Mouse (Mus musculus) neural tube, embryonic 12.5 days (tissue): ENCODE results near the gene Tmem33. TPM values are rescaled to one million over a fixed set of nuclear protein-coding genes. Genes with fewer than 3 reads are reported as not detected.

Experiments
- ATAC-seq: fragments of 200-750 bp; cut with Nextera tagmentation; 2 replicates; pipeline ENCODE4 v1.8.0; 2017; ENCODE audit warnings: low read depth, mild to moderate bottlenecking, moderate TSS enrichment, moderate library complexity; ENCODE audit not compliant: low FRiP score
- H3K27ac ChIP-seq: fragments of 300-500 bp; sonication (generic); 2 replicates; pipeline ENCODE4 v1.5.1; 2016
- H3K27me3 ChIP-seq: fragments of 300-500 bp; sonication (generic); replicated peaks from 2 replicates; pipeline ENCODE4 v1.6.1; 2016; ENCODE audit warnings: mild to moderate bottlenecking
- H3K36me3 ChIP-seq: fragments of 300-500 bp; sonication (generic); 2 replicates; pipeline ENCODE4 v1.6.1; 2016; ENCODE audit warnings: mild to moderate bottlenecking
- H3K4me1 ChIP-seq: fragments of 300-500 bp; sonication (generic); 2 replicates; pipeline ENCODE4 v1.6.1; 2016
- H3K4me2 ChIP-seq: fragments of 300-500 bp; sonication (generic); replicated peaks from 2 replicates; pipeline ENCODE4 v1.6.1; 2016; ENCODE audit warnings: mild to moderate bottlenecking
- H3K4me3 ChIP-seq: fragments of 300-500 bp; sonication (generic); 2 replicates; pipeline ENCODE4 v1.5.1; 2016
- H3K9ac ChIP-seq: fragments of 300-500 bp; sonication (generic); 2 replicates; pipeline ENCODE4 v1.6.1; 2016; ENCODE audit warnings: mild to moderate bottlenecking
- H3K9me3 ChIP-seq: fragments of 300-500 bp; sonication (generic); 2 replicates; pipeline ENCODE4 v1.6.1; 2016; ENCODE audit warnings: mild to moderate bottlenecking
- WGBS: fragments of 180-500 bp; shearing (Covaris S2); methylation state at CpG from one replicate; pipeline ENCODE4 v1.1.7; 2016; 5-methylcytosine and 5-hydroxymethylcytosine counted together
- polyA plus RNA-seq: library from polyadenylated mRNA; unstranded; fragments of >200 nt; fragmentation: Nextera tagmentation; extraction: Ambion mirVana; gene quantifications from 2 replicates; pipeline ENCODE4 v1.2.1, GENCODE M21; 2016

The Tmem33 gene
- polyA plus RNA-seq, 1 experiment from 2014 or later: 94.6 TPM

- H3K27me3 ChIP-seq: no peaks in the 10 kb centered on the region
- H3K36me3 ChIP-seq: no peaks in the 10 kb centered on the region
- H3K4me2 ChIP-seq: no peak overlapping the region
- no peak overlapping the region for H3K4me3 ChIP-seq
- peaks cover 9% of the 10 kb centered on the region for H3K4me1 ChIP-seq
- H3K27ac ChIP-seq: no peak overlapping the region
- H3K9ac ChIP-seq: no peak overlapping the region
- no peak for ATAC-seq
- no peaks in the 10 kb centered on the region for H3K9me3 ChIP-seq
- WGBS: 89% methylated on average over 1 of the region's 1 CpGs
Measured at GRCm38 (mm10) chr5:67303816-67304215, 43.5 kb downstream of the Tmem33 start.

GRCm38 (mm10) chr5:67306698-67307521 lies 46.5 kb downstream of the Tmem33 start, which contains the start of gene Slc30a9:
TSS of gene Slc30a9 (plus strand) at chr5:67306955.
- peaks cover 11% of the 10 kb centered on the region for H3K4me1 ChIP-seq
- H3K36me3 ChIP-seq: no peaks in the 10 kb centered on the region
- peak within 1 kb of the TSS; percentile 97 for H3K4me3 ChIP-seq
- WGBS: under 1% methylated on average over 83 of the region's 83 CpGs
- H3K27ac ChIP-seq: peak within 1 kb of the TSS; percentile 59; the same call in 1 of the 2 replicates
- no peaks in the 10 kb centered on the region for H3K9me3 ChIP-seq
- no peaks in the 10 kb centered on the region for H3K27me3 ChIP-seq
- H3K4me2 ChIP-seq: peak within 1 kb of the TSS; percentile 89
- H3K9ac ChIP-seq: peak within 1 kb of the TSS; percentile 90
- ATAC-seq: peak; percentile 98

GRCm38 (mm10) chr5:67307659-67308222 lies 47.4 kb downstream of the Tmem33 start:
- H3K4me1 ChIP-seq: peaks cover 13% of the 10 kb centered on the region
- H3K9me3 ChIP-seq: no peaks in the 10 kb centered on the region
- H3K4me3 ChIP-seq: peak overlapping the region; percentile 97
- ATAC-seq: no peak
- peak overlapping the region; percentile 89 for H3K4me2 ChIP-seq
- 37% methylated on average over 13 of the region's 13 CpGs for WGBS
- no peaks in the 10 kb centered on the region for H3K27me3 ChIP-seq
- H3K27ac ChIP-seq: no peak overlapping the region
- H3K36me3 ChIP-seq: no peaks in the 10 kb centered on the region
- peak overlapping the region; percentile 90 for H3K9ac ChIP-seq

DNA sequence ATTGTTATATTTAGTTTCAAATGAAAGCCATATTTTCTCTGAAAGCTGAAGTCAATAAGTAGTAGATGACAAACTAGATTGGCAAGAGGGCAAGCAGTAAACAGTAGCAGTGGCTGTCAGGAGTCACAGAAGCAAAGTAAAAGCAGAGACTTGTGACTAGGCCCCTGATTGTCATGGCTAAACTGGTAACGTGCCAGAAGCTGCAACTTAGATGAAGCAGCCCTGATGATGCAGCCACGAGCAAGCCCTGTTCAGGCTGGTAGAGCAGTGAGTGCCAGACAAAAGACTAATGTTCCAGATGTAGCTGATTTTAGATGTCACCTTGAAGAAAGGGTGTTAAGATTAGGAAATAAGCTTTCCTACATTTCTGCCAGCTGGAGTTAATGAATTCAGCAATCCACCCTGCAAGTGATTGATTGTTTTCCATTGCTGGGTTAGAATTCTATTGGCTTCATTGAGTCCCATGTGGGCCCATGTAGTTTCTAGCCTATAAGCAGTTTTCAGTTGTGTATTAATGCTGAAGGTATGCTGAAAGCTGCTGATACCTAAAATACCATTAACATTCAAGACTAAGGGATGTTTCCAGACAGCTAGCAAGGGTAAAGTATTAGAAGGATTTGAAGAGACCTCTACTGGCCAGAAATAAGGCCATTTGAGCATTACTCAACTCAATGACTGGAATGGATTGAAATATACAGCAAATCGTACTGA lies 51.6 kb downstream of the Tmem33 start:
- Histone ChIP-seq H3K4me1 (peaks cover 13% of the 10 kb centered on the region), H3K9ac (no peak overlapping the region), H3K36me3 (no peaks in the 10 kb centered on the region), H3K27me3 (no peaks in the 10 kb centered on the region), H3K27ac (no peak overlapping the region), H3K4me2 (no peak overlapping the region), H3K9me3 (no peaks in the 10 kb centered on the region), H3K4me3 (no peak overlapping the region)
- no peak for ATAC-seq
- 83% methylated on average over 3 of the region's 3 CpGs for WGBS

- no peak overlapping the region for H3K4me3 ChIP-seq
- peaks cover 1% of the 10 kb centered on the region; the same call in 1 of the 2 replicates for H3K36me3 ChIP-seq
- no peak overlapping the region for H3K27ac ChIP-seq
- 97% methylated on average over 3 of the region's 3 CpGs for WGBS
- H3K9ac ChIP-seq: no peak overlapping the region
- no peaks in the 10 kb centered on the region for H3K9me3 ChIP-seq
- no peak overlapping the region for H3K4me2 ChIP-seq
- no peak for ATAC-seq
- no peaks in the 10 kb centered on the region for H3K27me3 ChIP-seq
- H3K4me1 ChIP-seq: peaks cover 12% of the 10 kb centered on the region
Measured at GRCm38 (mm10) chr5:67312522-67312851, 52.1 kb downstream of the Tmem33 start.

- no peak overlapping the region for H3K4me2 ChIP-seq
- no peaks in the 10 kb centered on the region for H3K4me1 ChIP-seq
- H3K27ac ChIP-seq: no peak overlapping the region
- ATAC-seq: no peak
- no peak overlapping the region for H3K4me3 ChIP-seq
- peaks cover 15% of the 10 kb centered on the region for H3K36me3 ChIP-seq
- no peak overlapping the region for H3K9ac ChIP-seq
- no peaks in the 10 kb centered on the region for H3K9me3 ChIP-seq
- H3K27me3 ChIP-seq: no peaks in the 10 kb centered on the region
- 90% methylated on average over 17 of the region's 17 CpGs for WGBS
Measured at GRCm38 (mm10) chr5:67321656-67322268, 61.4 kb downstream of the Tmem33 start.

GRCm38 (mm10) chr5:67324032-67324431 lies 63.7 kb downstream of the Tmem33 start:
- H3K27me3 ChIP-seq: no peaks in the 10 kb centered on the region
- H3K4me2 ChIP-seq: no peak overlapping the region
- no peak overlapping the region for H3K4me3 ChIP-seq
- no peaks in the 10 kb centered on the region for H3K4me1 ChIP-seq
- H3K9ac ChIP-seq: no peak overlapping the region
- H3K9me3 ChIP-seq: no peaks in the 10 kb centered on the region
- H3K36me3 ChIP-seq: 0 out of 2 replicates have a peak, but pooled peaks cover under 1% of the 10 kb centered on the region
- WGBS: 66% methylated on average over 1 of the region's 1 CpGs
- ATAC-seq: no peak
- no peak overlapping the region for H3K27ac ChIP-seq

DNA sequence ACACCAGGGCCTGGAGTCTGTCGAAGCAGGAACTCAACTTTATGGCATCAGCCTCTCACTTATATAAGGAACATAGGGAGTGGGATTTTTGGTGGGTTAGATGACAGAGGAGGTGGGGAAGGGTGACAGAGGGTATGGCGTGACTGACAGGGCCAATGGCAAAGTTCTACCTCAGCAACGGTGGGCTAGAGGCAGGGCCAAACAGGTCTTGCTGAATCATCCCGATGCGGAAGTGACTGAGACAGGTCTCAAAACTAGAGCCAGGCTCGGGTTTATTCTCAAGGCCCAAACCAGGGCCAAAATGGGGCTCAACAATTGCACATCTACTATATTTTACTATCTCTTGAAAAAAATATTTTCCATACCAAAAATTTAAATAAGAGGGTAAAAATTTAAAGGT lies 80.4 kb downstream of the Tmem33 start:
- H3K36me3 ChIP-seq: peaks cover 49% of the 10 kb centered on the region
- 97% methylated on average over 6 of the region's 6 CpGs for WGBS

More for the DNA sequence above, 80.4 kb downstream of the Tmem33 start:
- Histone ChIP-seq H3K9ac (no peak overlapping the region), H3K4me2 (no peak overlapping the region), H3K9me3 (no peaks in the 10 kb centered on the region), H3K4me3 (no peak overlapping the region), H3K27me3 (no peaks in the 10 kb centered on the region), H3K4me1 (no peaks in the 10 kb centered on the region), H3K27ac (no peak overlapping the region)
- ATAC-seq: no peak

Other genes starting within 250 kb of the Tmem33 start
- gene Phox2b, start 161.3 kb upstream of the Tmem33 start, polyA plus RNA-seq: 1.2 and 2.7 TPM in 2 replicates
- 155 and 163 TPM in 2 replicates for gene Slc30a9, start 46.4 kb downstream of the Tmem33 start, polyA plus RNA-seq
- 10.6 and 10.9 TPM in 2 replicates for gene Bend4, start 167.7 kb downstream of the Tmem33 start, polyA plus RNA-seq